Mouse (Mus musculus) neural tube, embryonic 14.5 days (tissue): ENCODE measurements around the gene Pfkl. TPM values are rescaled to one million over a fixed set of nuclear protein-coding genes. Genes with fewer than 3 reads are reported as not detected.

Experiments used
- ATAC-seq: fragments of 200-750 bp; cut with Nextera tagmentation; 2 replicates; pipeline ENCODE4 v1.8.0; 2017; ENCODE audit warnings: low read depth, mild to moderate bottlenecking, moderate TSS enrichment, moderate library complexity
- H3K27ac ChIP-seq: fragments of 300-500 bp; sonication (generic); 2 replicates; pipeline ENCODE4 v1.5.1; 2014; ENCODE audit warnings: low read depth, mild to moderate bottlenecking, control low read depth, low read length, moderate library complexity, mixed read lengths
- H3K27me3 ChIP-seq: fragments of 300-500 bp; sonication (generic); 2 replicates; pipeline ENCODE4 v1.6.1; 2014; ENCODE audit warnings: low read length; ENCODE audit not compliant: control insufficient read depth, insufficient read depth
- H3K36me3 ChIP-seq: fragments of 300-500 bp; sonication (generic); 2 replicates; pipeline ENCODE4 v1.6.1; 2014; ENCODE audit warnings: low read length, mixed read lengths; ENCODE audit not compliant: control insufficient read depth, insufficient read depth
- H3K4me1 ChIP-seq: fragments of 300-500 bp; sonication (generic); 2 replicates; pipeline ENCODE4 v1.6.1; 2014; ENCODE audit warnings: low read length; ENCODE audit not compliant: control insufficient read depth, insufficient read depth
- H3K4me2 ChIP-seq: fragments of 300-500 bp; sonication (generic); 2 replicates; pipeline ENCODE4 v1.6.1; 2014; ENCODE audit warnings: mild to moderate bottlenecking, low read depth, low read length, control low read depth
- H3K4me3 ChIP-seq: fragments of 300-500 bp; sonication (generic); 2 replicates; pipeline ENCODE4 v1.5.1; 2014; ENCODE audit warnings: low read depth, low read length, control low read depth, mixed read lengths
- H3K9ac ChIP-seq: fragments of 300-500 bp; sonication (generic); replicated peaks from 2 replicates; pipeline ENCODE4 v1.6.1; 2014; ENCODE audit warnings: low read depth, mild to moderate bottlenecking, control low read depth, low read length, mixed read lengths
- H3K9me3 ChIP-seq: fragments of 300-500 bp; sonication (generic); 2 replicates; pipeline ENCODE4 v1.6.1; 2016; ENCODE audit warnings: low read length; ENCODE audit not compliant: control insufficient read depth
- WGBS: fragments of 180-500 bp; shearing (Covaris S2); extraction: QIAGEN DNeasy Blood & Tissue Kit; methylation state at CpG from one replicate; pipeline ENCODE4 v1.1.7; 2014; 5-methylcytosine and 5-hydroxymethylcytosine counted together
- polyA plus RNA-seq: library from polyadenylated mRNA; unstranded; fragments of >200 nt; fragmentation: Nextera tagmentation; extraction: Ambion mirVana; gene quantifications from 2 replicates; pipeline ENCODE4 v1.2.1, GENCODE M21; 2014

Pfkl gene
- polyA plus RNA-seq, 1 experiment from 2014 or later = 83.2 TPM

DNA sequence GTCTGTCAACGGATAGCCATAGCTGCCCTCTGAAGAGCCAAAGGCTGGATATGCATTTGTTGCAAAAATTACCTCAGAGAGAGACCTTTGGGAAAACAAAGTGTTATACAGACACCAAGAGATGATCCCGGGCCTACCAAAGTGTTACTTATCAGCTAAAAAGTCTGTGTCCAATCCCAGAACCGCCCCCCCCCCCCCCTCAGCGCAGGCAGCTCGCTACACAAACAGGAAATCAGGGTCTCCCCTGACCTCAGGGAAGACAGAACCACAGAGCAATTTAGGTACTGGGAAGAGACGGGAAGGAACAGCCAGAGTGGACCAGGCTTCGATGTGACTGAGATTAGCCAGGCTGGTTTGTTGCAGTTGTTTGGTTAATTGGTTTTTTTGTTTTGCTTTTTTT lies 2.7 kb downstream of the Pfkl start:
- Histone ChIP-seq H3K36me3 (no peaks in the 10 kb centered on the region; the same call in 1 of the 2 replicates), H3K9ac (no peak overlapping the region), H3K9me3 (no peaks in the 10 kb centered on the region), H3K4me3 (no peak overlapping the region), H3K27me3 (no peaks in the 10 kb centered on the region), H3K27ac (no peak overlapping the region), H3K4me1 (peaks cover 19% of the 10 kb centered on the region), H3K4me2 (0 out of 2 replicates have a peak overlapping the region, but pooled peaks have one; percentile 6)
- no peak for ATAC-seq
- 23% methylated on average over 7 of the region's 7 CpGs for WGBS

DNA sequence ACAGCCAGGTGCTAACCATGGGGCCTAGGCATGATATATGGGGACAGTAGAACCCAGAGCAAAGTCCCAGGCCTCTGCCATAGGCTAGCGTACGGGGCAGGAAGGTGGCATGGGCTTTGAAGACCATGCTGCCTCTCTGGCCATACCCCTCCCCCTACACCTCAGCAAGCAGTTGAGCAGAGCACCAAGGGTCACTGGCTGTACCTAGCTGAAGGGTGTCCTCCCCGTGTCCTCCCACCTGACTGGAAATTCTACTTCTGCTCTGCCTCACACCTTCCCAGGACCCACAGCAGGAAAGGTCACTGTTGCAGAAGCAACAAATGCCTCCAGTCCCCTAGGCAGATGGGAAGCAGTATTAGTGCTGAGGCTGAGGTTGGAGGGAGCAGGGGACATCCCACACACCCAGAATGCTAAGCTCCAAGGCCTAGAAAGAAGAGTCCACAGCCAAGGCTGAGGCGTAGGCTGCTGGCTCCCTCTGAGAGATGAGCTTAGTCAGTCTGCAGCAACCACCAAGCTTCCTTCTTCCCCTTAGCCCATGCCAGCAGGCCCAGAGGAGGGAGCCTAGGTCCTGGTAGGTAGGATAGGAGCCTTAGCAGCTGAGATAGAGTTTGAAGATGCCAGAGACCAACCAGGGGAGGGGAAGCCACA lies 4.0 kb downstream of the Pfkl start:
- WGBS = 91% methylated on average over 4 of the region's 4 CpGs
- Histone ChIP-seq H3K27ac (no peak overlapping the region), H3K4me2 (no peak overlapping the region), H3K36me3 (no peaks in the 10 kb centered on the region; the same call in 1 of the 2 replicates), H3K4me1 (peaks cover 19% of the 10 kb centered on the region), H3K9ac (no peak overlapping the region), H3K4me3 (no peak overlapping the region), H3K27me3 (no peaks in the 10 kb centered on the region), H3K9me3 (no peaks in the 10 kb centered on the region)
- ATAC-seq = no peak

DNA sequence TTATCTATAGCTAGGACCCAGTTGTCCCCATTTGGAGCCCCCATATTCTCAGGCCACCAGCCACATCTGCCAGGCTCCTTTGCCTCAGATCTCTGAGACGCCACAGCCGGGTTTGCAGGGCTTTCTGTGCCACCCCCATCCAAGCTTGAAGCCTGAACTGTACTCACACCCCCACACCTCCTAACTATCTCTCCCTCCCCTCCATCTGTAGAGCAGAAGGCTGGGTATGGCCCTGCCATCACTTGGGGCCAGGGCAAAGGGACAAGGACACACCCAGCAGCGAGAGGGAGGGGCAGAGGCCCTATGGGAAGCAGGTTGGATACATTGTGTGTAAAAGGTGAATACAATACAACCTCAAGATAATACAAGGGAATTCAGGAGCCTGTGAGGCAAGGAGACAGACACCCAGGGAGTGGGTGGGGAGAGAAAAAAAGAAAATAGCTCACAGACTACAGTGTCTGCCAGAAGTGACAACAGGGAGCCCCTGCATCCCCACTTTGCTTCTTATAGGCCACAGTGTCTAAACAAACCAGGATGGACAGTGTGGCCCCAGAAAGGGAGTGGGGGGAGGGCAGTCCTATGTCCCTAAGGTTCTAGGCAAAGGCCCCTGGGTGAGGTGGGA lies 5.3 kb downstream of the Pfkl start:
- ATAC-seq = no peak
- 86% methylated on average over 3 of the region's 3 CpGs for WGBS
- H3K9ac ChIP-seq = no peak overlapping the region

DNA sequence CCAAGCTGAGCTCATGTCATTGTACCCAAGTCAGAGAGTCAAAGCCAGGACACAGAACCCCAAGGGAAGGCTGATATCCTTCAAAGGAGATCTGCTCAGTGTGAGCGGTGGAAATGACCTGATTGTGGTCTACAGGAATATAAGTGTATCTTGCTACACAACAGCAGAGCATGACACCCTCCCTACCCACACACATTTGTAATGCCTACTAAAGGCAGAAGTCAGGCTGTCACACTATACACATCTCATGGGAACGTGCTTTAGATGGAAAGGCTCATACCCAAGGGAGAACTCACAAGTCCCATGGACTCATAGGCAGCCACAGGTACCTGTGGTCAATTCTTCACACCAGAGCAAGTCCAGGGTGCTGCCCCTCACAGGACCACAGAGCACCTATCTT lies 7.6 kb downstream of the Pfkl start:
- Histone ChIP-seq H3K4me1 (peaks cover 8% of the 10 kb centered on the region; the same call in 1 of the 2 replicates), H3K27ac (no peak overlapping the region), H3K4me3 (no peak overlapping the region), H3K4me2 (no peak overlapping the region), H3K36me3 (peaks cover 22% of the 10 kb centered on the region), H3K27me3 (no peaks in the 10 kb centered on the region), H3K9ac (no peak overlapping the region), H3K9me3 (no peaks in the 10 kb centered on the region)
- no peak for ATAC-seq
- 95% methylated on average over 2 of the region's 2 CpGs for WGBS

More for the DNA sequence above, 5.3 kb downstream of the Pfkl start:
- Histone ChIP-seq H3K4me3 (no peak overlapping the region), H3K4me1 (peaks cover 19% of the 10 kb centered on the region), H3K27ac (no peak overlapping the region), H3K4me2 (no peak overlapping the region), H3K9me3 (no peaks in the 10 kb centered on the region), H3K27me3 (no peaks in the 10 kb centered on the region), H3K36me3 (peaks cover 13% of the 10 kb centered on the region)

DNA sequence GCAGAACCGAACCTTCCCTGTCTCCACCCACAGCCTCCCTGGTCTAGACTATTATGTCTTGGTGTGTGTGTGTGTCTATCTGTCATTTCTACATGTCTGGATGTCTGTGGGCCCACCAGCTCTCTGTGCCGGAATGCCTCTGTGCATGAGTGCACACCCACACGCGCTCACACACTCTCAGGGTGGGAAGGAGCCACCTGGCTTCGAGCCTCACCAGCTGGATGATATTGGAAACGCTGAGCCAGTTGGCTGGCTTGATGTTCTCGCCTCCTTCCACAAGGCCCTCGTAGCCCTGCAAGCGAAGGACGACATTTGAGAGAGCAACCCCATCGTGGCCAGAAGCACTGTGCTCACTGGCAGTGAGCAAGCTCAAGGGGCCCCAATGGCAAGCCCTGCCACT lies 8.1 kb downstream of the Pfkl start:
- ATAC-seq = no peak
- 96% methylated on average over 11 of the region's 11 CpGs for WGBS
- peaks cover 22% of the 10 kb centered on the region for H3K36me3 ChIP-seq
- no peak overlapping the region for H3K27ac ChIP-seq
- H3K4me1 ChIP-seq = peaks cover 5% of the 10 kb centered on the region; the same call in 1 of the 2 replicates
- H3K4me2 ChIP-seq = no peak overlapping the region
- no peaks in the 10 kb centered on the region for H3K27me3 ChIP-seq
- no peak overlapping the region for H3K9ac ChIP-seq
- H3K4me3 ChIP-seq = no peak overlapping the region
- no peaks in the 10 kb centered on the region for H3K9me3 ChIP-seq

DNA sequence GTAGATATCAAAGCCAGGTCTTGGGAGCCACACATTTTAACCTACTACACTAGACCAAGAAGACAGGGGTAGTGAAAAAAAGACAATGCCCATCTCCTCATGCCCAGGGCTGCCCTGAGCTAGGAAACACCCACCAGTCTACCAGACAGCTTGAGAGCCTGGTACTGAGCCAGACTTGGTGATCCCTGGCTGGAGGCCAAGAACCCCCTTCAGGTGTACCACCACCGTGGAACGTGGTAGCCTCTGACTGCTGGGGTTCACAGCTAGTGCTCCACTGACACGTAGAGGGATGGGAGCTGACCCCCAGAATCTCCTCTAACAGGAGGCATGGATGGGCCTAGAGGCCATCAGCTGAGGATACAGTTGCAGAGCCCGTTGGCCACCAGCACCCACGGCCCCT lies 9.7 kb downstream of the Pfkl start:
- WGBS = 96% methylated on average over 5 of the region's 5 CpGs
- no peak overlapping the region for H3K4me3 ChIP-seq
- no peak overlapping the region for H3K27ac ChIP-seq
- H3K4me2 ChIP-seq = no peak overlapping the region
- H3K27me3 ChIP-seq = no peaks in the 10 kb centered on the region
- H3K9ac ChIP-seq = no peak overlapping the region
- ATAC-seq = no peak
- no peaks in the 10 kb centered on the region for H3K4me1 ChIP-seq
- peaks cover 29% of the 10 kb centered on the region for H3K36me3 ChIP-seq
- H3K9me3 ChIP-seq = no peaks in the 10 kb centered on the region

DNA sequence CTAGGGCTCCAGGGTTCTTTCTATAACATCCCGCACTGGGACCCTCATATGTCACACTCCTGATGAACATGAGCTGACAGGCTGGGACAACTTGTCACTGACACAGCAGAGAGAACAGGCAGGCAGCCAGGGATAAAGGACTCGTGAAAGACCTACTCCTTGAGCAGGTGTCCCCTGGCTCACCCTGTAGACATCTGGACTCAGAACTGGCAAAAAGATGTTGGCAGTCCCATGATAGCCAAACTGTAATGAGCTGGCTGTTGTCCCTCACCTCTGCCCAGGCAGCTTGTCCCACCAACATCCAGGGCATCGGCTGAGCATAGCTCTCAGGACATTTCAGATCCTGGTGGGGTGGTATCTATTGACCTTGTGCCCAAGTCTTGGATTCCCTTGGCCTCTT lies 14.2 kb downstream of the Pfkl start:
- Histone ChIP-seq H3K4me2 (no peak overlapping the region), H3K9me3 (no peaks in the 10 kb centered on the region), H3K9ac (no peak overlapping the region), H3K4me1 (no peaks in the 10 kb centered on the region), H3K36me3 (peaks cover 48% of the 10 kb centered on the region), H3K27ac (no peak overlapping the region), H3K4me3 (no peak overlapping the region), H3K27me3 (no peaks in the 10 kb centered on the region)
- WGBS = 94% methylated on average over 3 of the region's 3 CpGs
- ATAC-seq = no peak

DNA sequence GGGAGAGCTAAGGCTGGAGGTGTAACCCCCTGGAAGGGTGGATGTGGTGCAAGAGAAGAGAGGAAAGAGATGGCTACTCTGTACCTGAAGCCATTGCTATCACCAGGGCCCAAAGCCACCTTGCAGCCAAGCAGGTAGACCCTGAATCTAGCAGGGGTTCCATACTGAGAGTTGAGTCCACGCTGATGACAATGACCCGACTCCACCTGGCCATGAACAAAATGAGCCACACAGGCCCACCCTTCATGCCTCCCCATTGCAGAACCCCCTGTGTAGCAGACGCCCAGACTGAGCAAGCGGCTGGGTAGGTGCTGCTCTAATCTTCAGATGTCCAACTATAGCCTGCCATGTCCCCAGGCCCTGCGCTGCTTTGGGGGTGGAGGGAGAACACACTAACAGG lies 24.1 kb downstream of the Pfkl start:
- WGBS = 75% methylated on average over 5 of the region's 5 CpGs
- Histone ChIP-seq H3K9me3 (no peaks in the 10 kb centered on the region), H3K9ac (no peak overlapping the region), H3K27ac (no peak overlapping the region), H3K4me1 (no peaks in the 10 kb centered on the region), H3K36me3 (peaks cover 17% of the 10 kb centered on the region), H3K27me3 (no peaks in the 10 kb centered on the region), H3K4me2 (no peak overlapping the region), H3K4me3 (no peak overlapping the region)
- ATAC-seq = no peak

DNA sequence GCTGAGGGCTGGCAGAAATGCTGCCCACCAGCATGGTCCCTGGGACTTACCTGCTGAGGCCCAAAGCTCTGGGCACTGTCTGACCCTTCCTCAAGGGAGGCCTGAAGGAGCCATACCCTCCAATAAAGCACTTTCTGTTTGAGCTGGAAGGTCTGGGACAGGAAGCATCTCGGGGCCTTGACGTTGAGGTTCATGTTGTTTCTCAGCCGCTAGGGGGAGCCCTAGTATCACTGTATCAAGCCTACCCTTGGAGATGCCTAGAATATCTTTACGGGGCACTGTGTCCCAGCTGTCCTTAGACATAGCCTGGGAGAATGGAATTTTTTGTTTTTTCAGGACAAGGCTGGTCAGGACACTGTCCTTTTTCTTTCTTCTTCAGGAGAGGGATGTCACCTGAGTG lies 25.2 kb downstream of the Pfkl start:
- H3K4me2 ChIP-seq = no peak overlapping the region
- H3K27me3 ChIP-seq = no peaks in the 10 kb centered on the region
- H3K4me1 ChIP-seq = no peaks in the 10 kb centered on the region; the same call in 1 of the 2 replicates
- H3K27ac ChIP-seq = no peak overlapping the region
- H3K9ac ChIP-seq = no peak overlapping the region
- no peak overlapping the region for H3K4me3 ChIP-seq
- H3K9me3 ChIP-seq = no peaks in the 10 kb centered on the region
- 1% methylated on average over 4 of the region's 4 CpGs for WGBS
- peaks cover 8% of the 10 kb centered on the region; the same call in 1 of the 2 replicates for H3K36me3 ChIP-seq
- peak; percentile 68 for ATAC-seq
